Mouse (Mus musculus) testis, adult 2 months (tissue): ENCODE data around the gene Lpxn. TPM values are rescaled to one million over a fixed set of nuclear protein-coding genes. Genes with fewer than 3 reads are reported as not detected.

Experiments used
- H3K27ac ChIP-seq: fragments of 200-500 bp; 2 replicates; pipeline ENCODE4 v1.5.1; 2012; ENCODE audit warnings: low read depth, low read length; ENCODE audit not compliant: control insufficient read depth, insufficient read depth
- H3K27me3 ChIP-seq: fragments of 200-500 bp; 2 replicates; pipeline ENCODE4 v1.6.1; 2012; ENCODE audit warnings: mild to moderate bottlenecking, low read length, moderate library complexity; ENCODE audit not compliant: control insufficient read depth, insufficient read depth
- H3K36me3 ChIP-seq: fragments of 200-500 bp; 2 replicates; pipeline ENCODE4 v1.6.1; 2012; ENCODE audit warnings: mild to moderate bottlenecking, low read length; ENCODE audit not compliant: control insufficient read depth, insufficient read depth
- H3K4me1 ChIP-seq: fragments of 200-500 bp; 2 replicates; pipeline ENCODE4 v1.6.1; 2012; ENCODE audit warnings: low read length; ENCODE audit not compliant: control insufficient read depth, insufficient read depth
- H3K4me3 ChIP-seq: fragments of 200-500 bp; 2 replicates; pipeline ENCODE4 v1.5.1; 2012; ENCODE audit warnings: low read depth, mild to moderate bottlenecking, low read length, moderate library complexity, mixed read lengths; ENCODE audit not compliant: control insufficient read depth
- CTCF ChIP-seq: fragments of 200-500 bp; IDR thresholded peaks from 2 replicates; pipeline ENCODE4 v1.5.1; 2012; ENCODE audit warnings: low read depth, mild to moderate bottlenecking, inconsistent platforms, low read length, moderate library complexity; ENCODE audit not compliant: control insufficient read depth, insufficient read depth, insufficient replicate concordance
- POLR2A ChIP-seq: fragments of 200-500 bp; IDR thresholded peaks from 2 replicates; pipeline ENCODE4 v1.6.1; 2012; ENCODE audit warnings: low read depth, mild to moderate bottlenecking, inconsistent platforms, low read length, moderate library complexity; ENCODE audit not compliant: control insufficient read depth
- polyA plus RNA-seq: library from polyadenylated mRNA; depleted of rRNA; stranded (reverse); fragments of >200 nt; gene quantifications from 2 replicates; pipeline ENCODE4 v1.2.3, GENCODE M21; 2012

The Lpxn gene
- polyA plus RNA-seq, 1 experiment: 27.6 TPM

GRCm38 (mm10) chr19:12797071-12797470 is 1.1 kb downstream of the Lpxn start:
- H3K4me3 ChIP-seq: no peak overlapping the region; the same call in 1 of the 2 replicates
- H3K27me3 ChIP-seq: no peaks in the 10 kb centered on the region
- no peak for TF ChIP-seq CTCF
- no peak for TF ChIP-seq POLR2A
- no peaks in the 10 kb centered on the region for H3K4me1 ChIP-seq
- no peaks in the 10 kb centered on the region for H3K36me3 ChIP-seq
- peak overlapping the region; percentile 100 for H3K27ac ChIP-seq

- H3K27me3 ChIP-seq: no peaks in the 10 kb centered on the region
- H3K36me3 ChIP-seq: no peaks in the 10 kb centered on the region
- no peak for TF ChIP-seq POLR2A
- no peak for TF ChIP-seq CTCF
- H3K4me1 ChIP-seq: no peaks in the 10 kb centered on the region
- H3K4me3 ChIP-seq: peak overlapping the region; percentile 24
- no peak overlapping the region for H3K27ac ChIP-seq
Observed at GRCm38 (mm10) chr19:12798404-12798803, 2.4 kb downstream of the Lpxn start.

- Histone ChIP-seq H3K4me1 (no peaks in the 10 kb centered on the region), H3K27ac (no peak overlapping the region), H3K36me3 (no peaks in the 10 kb centered on the region), H3K27me3 (no peaks in the 10 kb centered on the region), H3K4me3 (no peak overlapping the region)
- TF ChIP-seq CTCF: no peak
- TF ChIP-seq POLR2A: no peak
Observed at GRCm38 (mm10) chr19:12799081-12799480, 3.1 kb downstream of the Lpxn start.

GRCm38 (mm10) chr19:12800621-12801020 is 4.6 kb downstream of the Lpxn start:
- TF ChIP-seq CTCF (no peak), POLR2A (no peak)
- Histone ChIP-seq H3K4me1 (no peaks in the 10 kb centered on the region), H3K4me3 (no peak overlapping the region), H3K36me3 (no peaks in the 10 kb centered on the region), H3K27me3 (no peaks in the 10 kb centered on the region), H3K27ac (no peak overlapping the region)

GRCm38 (mm10) chr19:12801046-12801445 is 5.1 kb downstream of the Lpxn start:
- Histone ChIP-seq H3K27me3 (no peaks in the 10 kb centered on the region), H3K27ac (no peak overlapping the region), H3K4me1 (no peaks in the 10 kb centered on the region), H3K36me3 (no peaks in the 10 kb centered on the region), H3K4me3 (no peak overlapping the region)
- TF ChIP-seq CTCF: no peak

GRCm38 (mm10) chr19:12802830-12803229 is 6.8 kb downstream of the Lpxn start:
- H3K36me3 ChIP-seq: no peaks in the 10 kb centered on the region
- H3K4me1 ChIP-seq: no peaks in the 10 kb centered on the region
- H3K4me3 ChIP-seq: no peak overlapping the region
- H3K27ac ChIP-seq: no peak overlapping the region
- TF ChIP-seq CTCF (no peak), POLR2A (no peak)
- H3K27me3 ChIP-seq: no peaks in the 10 kb centered on the region

GRCm38 (mm10) chr19:12804237-12804636 is 8.2 kb downstream of the Lpxn start:
- TF ChIP-seq CTCF (no peak), POLR2A (no peak)
- no peak overlapping the region for H3K27ac ChIP-seq
- no peaks in the 10 kb centered on the region for H3K27me3 ChIP-seq
- no peaks in the 10 kb centered on the region for H3K4me1 ChIP-seq
- H3K4me3 ChIP-seq: no peak overlapping the region
- no peaks in the 10 kb centered on the region for H3K36me3 ChIP-seq

GRCm38 (mm10) chr19:12805730-12806129 is 9.7 kb downstream of the Lpxn start:
- H3K4me1 ChIP-seq: no peaks in the 10 kb centered on the region
- no peak for TF ChIP-seq POLR2A
- no peak for TF ChIP-seq CTCF
- H3K27me3 ChIP-seq: no peaks in the 10 kb centered on the region
- no peak overlapping the region for H3K27ac ChIP-seq
- H3K36me3 ChIP-seq: no peaks in the 10 kb centered on the region
- H3K4me3 ChIP-seq: no peak overlapping the region
